16 mouse cellular contexts compared by ENCODE assay signal in genomic region chr1:194111931-194112330, GRCm38 (mm10).
"Had no signal": no experiment of that assay in that cellular context is flagged by ENCODE, and none has a peak within 500 bp of the region (broad histone marks: within the 10 kb centered on the region; RNA-seq: fewer than 3 reads in every experiment).

No protein-coding gene starts in this region.

- ATAC-seq: hindbrain, postnatal 0 days; intestine, embryonic 16.5 days; liver, embryonic 12.5 days had no signal

- DNase-seq: gastrocnemius, postnatal 14 days; gastrocnemius, postnatal 36 days; heart, adult 11 months; heart, adult 2 months; heart, postnatal 14 days; heart, postnatal 36 days; kidney, adult 11 months; kidney, adult 2 months; kidney, adult 9 months; kidney, postnatal 14 days; kidney, postnatal 36 days; layer of hippocampus, adult 9-11 months; layer of hippocampus, postnatal 36 days had no signal
